Mouse (Mus musculus) lung, postnatal 36 days (tissue): Measurements from ENCODE around the gene Ahnak.
"Not testable (repeated sequence)": the region's sequence is repeated elsewhere in the genome, so short reads cannot be mapped to it uniquely, and the experiment has no call there.

Source experiments
- DNase-seq: peaks from one replicate; pipeline ENCODE4 v3.0.0; 2022; ENCODE audit warnings: mixed read lengths

Ahnak gene

DNA sequence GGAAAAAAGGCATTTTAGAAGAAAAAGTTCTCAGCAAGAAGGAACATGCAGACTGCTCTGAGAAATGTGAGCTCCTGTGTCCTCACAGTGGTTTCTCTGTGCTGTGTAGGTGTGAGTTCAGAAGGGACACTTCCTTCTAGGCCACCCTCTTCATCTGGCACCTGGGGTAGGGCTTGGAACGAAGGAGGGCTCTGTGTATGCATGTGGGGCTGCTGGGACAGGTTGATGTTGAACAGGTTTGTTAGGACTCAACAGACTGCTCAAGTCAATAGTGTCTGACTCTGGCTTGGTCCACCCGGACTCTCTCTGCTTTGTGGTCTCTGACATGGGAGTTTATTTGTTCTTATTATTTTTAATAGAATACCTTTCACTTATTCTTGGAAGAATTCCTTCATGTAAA lies 81.2 kb downstream of the Ahnak start:
- no peak for DNase-seq

- DNase-seq = peak; percentile 93
Observed at GRCm38 (mm10) chr19:9071456-9072156, 82.5 kb downstream of the Ahnak start.

- no peak for DNase-seq
Observed at GRCm38 (mm10) chr19:9072157-9072530, 83.1 kb downstream of the Ahnak start.

DNA sequence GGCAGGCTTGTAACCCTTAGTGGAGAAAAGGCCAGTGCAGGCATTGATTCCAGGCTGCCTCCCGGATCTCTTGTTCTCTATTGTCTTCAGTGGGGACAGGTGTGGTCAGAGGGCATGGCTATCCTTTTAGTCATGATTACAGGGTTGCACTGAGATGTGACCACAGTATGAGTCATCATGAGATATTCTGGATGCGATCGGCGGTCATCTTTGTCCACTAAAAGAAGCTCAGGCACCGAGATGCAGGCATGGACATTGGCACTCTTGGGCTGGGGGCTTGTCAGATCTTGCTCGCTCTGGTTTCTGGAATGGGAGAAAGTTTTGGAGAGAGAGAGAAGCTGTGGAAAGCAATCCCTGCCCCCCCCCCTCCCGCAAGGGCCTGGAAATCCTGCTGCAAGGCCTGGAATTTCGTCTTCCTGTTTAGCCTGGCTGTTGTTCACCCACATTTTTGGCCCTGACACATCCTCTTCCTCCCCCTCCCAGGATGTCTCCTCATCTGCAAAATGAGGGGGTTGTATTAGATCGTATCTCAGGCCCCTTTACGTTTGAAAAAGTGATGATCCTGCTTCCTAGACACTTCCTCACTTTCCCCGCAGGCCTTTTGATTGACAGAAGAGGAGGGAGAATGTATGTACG lies 84.8 kb downstream of the Ahnak start:
- peak; percentile 48 for DNase-seq

DNA sequence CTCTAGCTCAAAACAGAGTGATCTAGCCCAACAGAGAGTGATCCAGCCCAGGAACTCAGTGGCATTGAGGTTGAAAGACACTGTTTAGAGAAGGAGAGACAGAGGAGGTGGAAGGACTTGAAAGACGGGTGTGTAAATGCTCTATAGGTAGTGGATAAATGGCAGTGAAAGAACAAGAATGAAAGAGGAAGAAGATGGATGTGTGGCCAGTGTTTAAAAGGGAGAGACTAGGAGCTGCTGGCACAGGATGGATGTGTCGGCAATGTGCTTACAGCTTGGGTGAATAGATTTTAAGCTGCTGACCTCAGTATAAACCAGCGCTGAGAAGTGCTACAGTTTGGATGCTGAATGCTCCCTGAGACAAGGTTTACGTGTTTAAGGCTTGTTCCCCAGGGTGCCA lies 85.3 kb downstream of the Ahnak start:
- no peak for DNase-seq

DNA sequence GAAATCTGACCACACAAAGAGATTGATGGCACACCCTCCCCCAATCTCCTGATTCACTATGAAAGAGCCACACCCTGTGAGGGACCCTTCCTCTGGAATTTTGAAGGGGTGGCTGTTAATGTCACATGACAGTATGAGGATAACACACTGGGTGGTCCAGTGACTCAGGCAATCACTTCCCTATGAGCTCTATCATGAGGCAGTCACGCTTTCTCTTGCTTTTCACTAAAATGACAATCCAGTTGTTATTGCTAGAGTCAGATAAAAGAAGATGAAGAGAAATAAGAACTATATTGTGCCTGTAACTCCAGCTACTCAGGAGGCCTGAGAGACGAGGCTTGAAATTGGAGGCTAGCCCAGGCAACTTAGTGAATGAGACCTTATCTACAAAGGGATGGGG lies 86.5 kb downstream of the Ahnak start:
- DNase-seq = no peak

GRCm38 (mm10) chr19:9076035-9076434 lies 87.0 kb downstream of the Ahnak start:
- DNase-seq = no peak

GRCm38 (mm10) chr19:9076982-9077660 lies 88.0 kb downstream of the Ahnak start:
- DNase-seq = no peak

- DNase-seq = no peak
Observed at GRCm38 (mm10) chr19:9079916-9080315, 90.8 kb downstream of the Ahnak start.

GRCm38 (mm10) chr19:9081311-9082190 lies 92.5 kb downstream of the Ahnak start:
- peak; percentile 77 for DNase-seq

DNA sequence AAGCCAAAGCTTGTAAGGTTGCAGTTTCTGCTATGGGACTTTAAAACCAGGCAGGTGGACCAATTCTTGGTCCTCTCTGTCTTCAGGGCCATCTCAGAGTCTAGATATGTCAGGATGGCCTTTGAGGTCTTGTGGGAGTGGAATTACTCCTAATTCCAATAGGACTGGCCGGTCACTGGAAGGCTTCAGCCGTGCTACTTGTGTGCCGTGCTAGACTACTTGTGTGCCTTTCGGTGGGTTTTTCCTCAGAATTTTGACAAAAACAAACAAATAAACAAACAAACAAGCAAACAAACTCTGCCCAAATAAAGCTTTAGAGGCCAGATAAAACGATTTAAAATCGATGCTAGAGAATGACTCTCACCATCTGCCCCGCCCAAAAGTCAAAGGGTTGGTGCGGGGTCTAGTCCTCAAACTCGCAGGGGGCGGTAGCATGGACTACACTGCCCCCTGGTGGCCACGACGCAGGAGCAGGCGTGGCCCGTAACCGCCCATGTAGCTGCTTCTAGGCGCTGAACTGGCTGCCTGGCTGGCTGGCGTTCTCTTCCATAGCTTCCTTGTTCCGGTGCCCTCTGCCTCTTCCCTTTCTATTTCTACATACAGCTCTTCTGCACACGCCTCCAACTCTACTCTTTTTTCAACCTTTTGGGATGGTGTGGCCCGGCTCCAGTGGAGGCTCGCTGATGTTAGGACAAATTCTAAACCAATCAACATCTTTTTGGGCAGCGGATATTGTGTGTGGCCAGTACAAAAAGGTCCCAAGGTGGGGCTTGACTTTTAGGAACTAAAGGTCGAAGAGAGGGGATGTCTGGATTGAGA lies 93.3 kb downstream of the Ahnak start:
- DNase-seq = peak; percentile 94

GRCm38 (mm10) chr19:9083010-9083355 lies 93.9 kb downstream of the Ahnak start:
- no peak for DNase-seq

- DNase-seq = not testable (repeated sequence)
Observed at GRCm38 (mm10) chr19:9083892-9084291, 94.8 kb downstream of the Ahnak start.

GRCm38 (mm10) chr19:9087821-9088220 lies 98.7 kb downstream of the Ahnak start, which contains the start of gene Scgb1a1:
Gene Scgb1a1, minus strand, starts transcription at chr19:9087958.
- peak; percentile 66 for DNase-seq

- DNase-seq = peak; percentile 59
Observed at GRCm38 (mm10) chr19:9090191-9090590, 101.1 kb downstream of the Ahnak start.

DNA sequence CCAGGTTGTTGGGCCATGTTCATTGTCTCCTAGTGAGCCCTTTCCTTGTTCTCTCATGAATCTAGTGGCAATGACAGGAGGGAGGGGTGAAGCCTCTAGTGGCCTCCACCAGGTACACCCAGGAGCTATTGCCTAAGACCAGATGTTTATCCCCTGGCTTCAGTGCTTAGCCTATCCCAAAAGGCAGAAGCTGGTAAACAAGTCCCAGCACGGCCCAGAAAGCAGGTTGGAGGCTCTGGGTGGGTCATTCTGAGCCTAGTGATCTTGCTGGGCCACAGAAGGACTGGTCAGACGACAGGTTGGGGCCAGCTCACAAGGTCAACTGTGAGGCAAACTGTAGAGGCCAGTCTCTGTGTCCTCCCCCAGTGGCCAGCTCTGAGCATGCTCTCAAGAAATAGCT lies 101.6 kb downstream of the Ahnak start:
- no peak for DNase-seq

DNA sequence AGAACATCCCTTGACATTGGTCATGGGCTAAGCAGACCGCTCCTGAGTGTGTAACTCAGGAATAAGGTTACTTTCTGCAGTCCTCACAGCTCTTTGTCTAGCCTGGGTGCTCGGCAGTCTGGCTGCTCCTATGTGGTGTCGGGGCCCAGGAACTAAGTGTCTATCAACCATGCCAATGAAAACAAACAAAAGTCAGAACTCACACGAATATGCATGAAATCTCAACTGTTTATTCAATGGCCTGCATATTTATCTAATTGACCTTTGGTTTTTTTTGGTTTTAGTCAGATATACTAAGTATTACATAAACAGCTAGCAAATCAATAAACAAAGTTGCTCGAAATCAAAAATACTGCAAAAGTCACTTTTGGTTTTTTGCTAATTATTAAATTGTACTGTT lies 106.0 kb downstream of the Ahnak start:
- no peak for DNase-seq

DNA sequence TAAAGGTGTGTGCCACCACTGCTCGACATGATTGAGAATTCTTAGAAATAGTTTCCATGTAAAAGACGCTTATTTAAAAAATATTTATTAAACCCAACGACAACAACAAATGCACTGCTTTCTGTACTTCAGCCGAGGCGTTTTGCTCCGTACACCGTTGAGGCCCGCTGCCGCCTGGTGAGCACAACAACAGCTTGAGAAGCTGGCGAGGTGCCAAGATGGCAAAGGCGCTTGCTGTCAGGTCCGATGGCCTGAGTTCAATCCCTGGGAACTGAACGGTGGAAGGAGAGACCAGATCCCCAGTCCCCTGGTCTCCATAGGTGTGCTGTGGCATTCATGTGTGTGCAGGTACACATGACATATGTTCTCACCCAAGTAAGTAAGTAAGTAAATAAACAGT lies 108.4 kb downstream of the Ahnak start:
- DNase-seq = no peak

- no peak for DNase-seq
Observed at GRCm38 (mm10) chr19:9099751-9100150, 110.7 kb downstream of the Ahnak start.

DNA sequence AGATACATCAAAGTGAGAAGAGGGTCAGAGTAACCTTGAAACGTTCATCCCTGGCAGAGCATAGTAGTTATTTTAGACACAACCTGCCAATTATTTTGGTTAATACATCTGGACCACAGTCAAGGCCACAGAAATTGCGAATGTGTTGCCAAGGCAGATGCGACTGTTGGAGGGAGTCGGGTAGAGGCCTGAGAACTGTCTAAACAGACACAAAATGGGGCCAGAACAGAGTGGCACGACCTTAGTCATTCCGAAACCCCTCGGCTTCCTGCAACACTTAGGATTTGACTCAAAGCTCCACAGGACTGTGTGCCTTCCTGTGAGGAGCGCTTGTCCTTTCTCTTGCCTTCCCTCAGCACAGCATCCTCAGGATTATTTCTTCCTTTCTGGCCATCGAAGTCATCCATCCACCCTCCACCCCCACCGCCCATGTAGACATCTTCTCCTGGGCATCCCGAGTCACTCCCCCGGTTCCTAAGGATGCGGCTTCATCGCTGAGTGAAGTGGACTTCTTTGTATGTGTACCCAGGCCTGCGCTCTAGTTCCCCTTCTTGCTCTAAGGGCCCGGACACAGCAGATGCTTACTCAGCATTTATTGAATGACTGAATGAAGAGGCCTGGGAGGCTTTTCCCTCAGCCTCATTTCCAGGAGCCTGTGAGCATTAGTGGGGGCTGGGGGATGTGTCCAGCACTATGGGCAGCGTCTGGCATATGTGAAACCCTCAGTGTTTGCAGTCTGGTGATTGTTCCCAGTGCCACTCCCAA lies 111.4 kb downstream of the Ahnak start:
- DNase-seq = no peak

DNA sequence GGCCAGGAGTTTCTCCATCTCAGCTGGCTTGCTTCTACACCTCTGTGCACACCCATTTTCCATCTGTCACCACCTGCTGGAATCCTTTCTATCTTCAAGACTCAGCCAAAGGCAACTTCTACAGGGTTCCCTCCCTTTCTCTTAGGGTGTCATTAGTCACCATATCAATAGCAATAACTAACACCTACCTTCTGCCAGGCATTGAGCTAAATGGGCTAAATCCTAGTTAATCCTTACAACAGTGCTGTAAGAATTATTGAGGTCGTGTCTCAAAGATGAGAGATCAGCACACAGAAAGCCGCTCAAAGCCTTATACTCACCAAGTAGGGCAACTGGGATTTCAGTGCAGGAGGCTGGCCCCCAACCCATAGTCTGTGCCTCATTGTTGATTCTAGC lies 112.0 kb downstream of the Ahnak start:
- no peak for DNase-seq

- DNase-seq = no peak
Observed at GRCm38 (mm10) chr19:9103986-9104385, 114.9 kb downstream of the Ahnak start.
